ENCODE assay signal across 42 mouse cellular contexts in genomic region chr6:89649897-89650296, GRCm38 (mm10). TPM values are rescaled to one million over a fixed set of nuclear protein-coding genes. Genes with fewer than 3 reads are reported as not detected.
A peak's percentile ranks its signal among the peaks of the same experiment; 100 is the strongest.
DNase-seq lines count a peak whose midpoint lies in the region; ATAC-seq and TF ChIP-seq lines count a peak whose summit lies in the region.
"Had no signal": no experiment of that assay in that cellular context is flagged by ENCODE, and none has a peak within 500 bp of the region (broad histone marks: within the 10 kb centered on the region; RNA-seq: fewer than 3 reads in every experiment).

No protein-coding gene starts in this region.

- intact Hi-C loops in left cerebral cortex, postnatal 14 days (cut with DNase I), result no loop called here

- H3K9me3 ChIP-seq in kidney, postnatal 0 days (replicated peaks; ENCODE audit: low read length), result no peaks in the 10 kb centered on the region
- H3K9me3 ChIP-seq: heart, embryonic 13.5 days; limb, embryonic 13.5 days; liver, embryonic 13.5 days; megakaryocyte, embryonic 14.5 days; midbrain, embryonic 12.5 days; neural tube, embryonic 13.5 days had no signal

- no peak overlapping the region for H3K4me2 ChIP-seq in kidney, postnatal 0 days (ENCODE audit: low read length)
- H3K4me2 ChIP-seq: heart, embryonic 13.5 days; hindbrain, embryonic 14.5 days; limb, embryonic 13.5 days; liver, embryonic 13.5 days; midbrain, embryonic 12.5 days; neural tube, embryonic 13.5 days had no signal

- peak overlapping the region; percentile 73; the same call in 1 of the 2 replicates for H3K27ac ChIP-seq in kidney, adult 2 months (ENCODE audit: insufficient read depth, low read depth, low read length)
- peak overlapping the region; percentile 48; the same call in 1 of the 2 replicates for H3K27ac ChIP-seq in kidney, postnatal 0 days
- H3K27ac ChIP-seq: gastrocnemius, adult 2 months; heart, adult 2 months; heart, embryonic 13.5 days; hindbrain, embryonic 14.5 days; limb, embryonic 13.5 days; liver, embryonic 13.5 days; midbrain, embryonic 12.5 days; neural tube, embryonic 13.5 days had no signal

- POLR2A ChIA-PET in Patski (lab: Charles Lee), result interaction anchor here (0.5 kb wide), 1 partner anchor 20 kb away, joined by 4 read pairs; no protein-coding TSS in a partner anchor

- ATAC-seq in Patski, result peak; percentile 71
- peak; percentile 63 for ATAC-seq in kidney, postnatal 0 days (replicated peaks; ENCODE audit: low FRiP score, low read depth)
- ATAC-seq: CD4-positive, CD25-positive, alpha-beta regulatory T cell, adult 4 months; forebrain, embryonic 16.5 days; intestine, postnatal 0 days; lung, postnatal 0 days had no signal

- no peak for TF ChIP-seq CTCF in Patski (IDR thresholded peaks at IDR 0.05)
- TF ChIP-seq CTCF in kidney, adult 2 months (conservative IDR thresholded peaks at IDR 0.05; ENCODE audit: insufficient read depth, insufficient read length, low read depth, low read length), result no peak
- TF ChIP-seq CTCF in kidney, postnatal 0 days (IDR thresholded peaks at IDR 0.05; ENCODE audit: low read depth), result no peak

- no peak overlapping the region for H3K9ac ChIP-seq in kidney, postnatal 0 days (ENCODE audit: low read depth, low read length)
- H3K9ac ChIP-seq: heart, embryonic 13.5 days; hindbrain, embryonic 14.5 days; limb, embryonic 13.5 days; liver, embryonic 13.5 days; midbrain, embryonic 12.5 days; neural tube, embryonic 13.5 days had no signal

- H3K36me3 ChIP-seq in kidney, adult 2 months (ENCODE audit: control insufficient read depth, insufficient read depth, low read length), result no peaks in the 10 kb centered on the region
- no peaks in the 10 kb centered on the region for H3K36me3 ChIP-seq in kidney, postnatal 0 days (ENCODE audit: insufficient read depth, low read length)
- H3K36me3 ChIP-seq: limb, embryonic 13.5 days; liver, embryonic 13.5 days; midbrain, embryonic 12.5 days; neural tube, embryonic 13.5 days had no signal

- no peaks in the 10 kb centered on the region for H3K27me3 ChIP-seq in Patski
- no peaks in the 10 kb centered on the region for H3K27me3 ChIP-seq in kidney, adult 2 months (replicated peaks; ENCODE audit: control insufficient read depth, insufficient read depth, low read length)
- H3K27me3 ChIP-seq in kidney, postnatal 0 days (ENCODE audit: insufficient read depth, low read length), result no peaks in the 10 kb centered on the region
- H3K27me3 ChIP-seq: heart, embryonic 13.5 days; limb, embryonic 13.5 days; liver, embryonic 13.5 days; midbrain, embryonic 12.5 days; neural tube, embryonic 13.5 days had no signal

- CTCF ChIA-PET in Patski (lab: Charles Lee), result interaction anchor here (0.9 kb wide), 1 partner anchor 9 kb away, joined by 3 read pairs; no protein-coding TSS in a partner anchor

- no peak for TF ChIP-seq POLR2A in kidney, adult 2 months (IDR thresholded peaks at IDR 0.05; ENCODE audit: low read depth, low read length)

- DNase-seq in Patski (ENCODE audit: low read depth, low spot score), result peak; percentile 65
- DNase-seq in kidney, adult 2 months, result peak; percentile 94
- peak; percentile 33 for DNase-seq in kidney, postnatal 0 days (ENCODE audit: low spot score)
- DNase-seq in kidney, postnatal 4 days, result peak; percentile 33 to 59
- DNase-seq in layer of hippocampus, postnatal 14 days (ENCODE audit: low spot score in 2 of 2), result no peak
- DNase-seq in left cerebral cortex, postnatal 14 days (ENCODE audit: low spot score in 2 of 2), result no peak
- no peak for DNase-seq in thymus, postnatal 0 days (ENCODE audit: low spot score)
- DNase-seq: adrenal gland, postnatal 25 days; cerebellum, adult 11-12 months; cerebellum, adult 9-11 months; gastrocnemius, adult 2 months; gastrocnemius, postnatal 36 days; heart, adult 2 months; heart, postnatal 10 days; liver, embryonic 13.5 days; lung, adult 18-20 months; retina, postnatal 1 day; right cerebral cortex, postnatal 14 days; thymus, adult 2 months had no signal

- 35% methylated on average over 8 of the region's 8 CpGs for WGBS in kidney, adult 2 months
- WGBS in kidney, postnatal 0 days, result 49% methylated on average over 8 of the region's 8 CpGs

- peaks cover 11% of the 10 kb centered on the region for H3K4me1 ChIP-seq in kidney, adult 2 months (ENCODE audit: control insufficient read depth, insufficient read depth, low read length)
- H3K4me1 ChIP-seq in kidney, postnatal 0 days (replicated peaks; ENCODE audit: insufficient read depth, low read length), result peaks cover 6% of the 10 kb centered on the region; the same call in 1 of the 2 replicates
- H3K4me1 ChIP-seq: heart, embryonic 13.5 days; limb, embryonic 13.5 days; neural tube, embryonic 13.5 days had no signal

- no peak overlapping the region for H3K4me3 ChIP-seq in kidney, adult 2 months (ENCODE audit: insufficient read depth, low read depth, low read length)
- no peak overlapping the region for H3K4me3 ChIP-seq in kidney, postnatal 0 days (replicated peaks; ENCODE audit: low read depth, low read length)
- H3K4me3 ChIP-seq: erythroblast, embryonic 14.5 days; gastrocnemius, adult 2 months; heart, adult 2 months; heart, embryonic 13.5 days; limb, embryonic 13.5 days; liver, embryonic 13.5 days; megakaryocyte, embryonic 14.5 days; midbrain, embryonic 12.5 days; myocyte; neural tube, embryonic 13.5 days had no signal

- in situ Hi-C loops in Patski (cut with MboI; ENCODE audit: low pct_unique_long_range_greater_than_20kb), result no loop called here

RNA-seq across cellular contexts. Expression of gene Txnrd3, which starts 6.1 kb away (rescaled TPM):
- 26.7 TPM for polyA plus RNA-seq in Patski (2021)
- 16.9 and 18.7 TPM in 2 replicates for polyA plus RNA-seq in kidney, adult 2 months (2012; rRNA removed)
- 27.9 and 29.2 TPM in 2 replicates for polyA plus RNA-seq in kidney, postnatal 0 days (2015; fragmentation: Nextera tagmentation; extraction: Ambion mirVana)
- total RNA-seq in layer of hippocampus, postnatal 14 days (2021), result 1 to 10 TPM; 4.8 to 5.2 TPM
- 1 to 10 TPM; 4.8 to 5.2 TPM for total RNA-seq in left cerebral cortex, postnatal 14 days (2021)
- 21.1 and 23.5 TPM in 2 replicates for polyA plus RNA-seq in thymus, postnatal 0 days (2015; fragmentation: Nextera tagmentation; extraction: Ambion mirVana)
- polyA plus RNA-seq: erythroblast, embryonic 14.5 days had no signal

RNA-seq across cellular contexts. Expression of gene Chchd6, which starts 54.4 kb away (rescaled TPM):
- polyA plus RNA-seq in Patski (2021), result 53.2 TPM
- 86.5 and 103 TPM in 2 replicates for polyA plus RNA-seq in kidney, adult 2 months (2012; rRNA removed)
- polyA plus RNA-seq in kidney, postnatal 0 days (2015; fragmentation: Nextera tagmentation; extraction: Ambion mirVana), result 57.2 and 63.2 TPM in 2 replicates
- 10 to 100 TPM; 67.2 to 69.5 TPM for total RNA-seq in layer of hippocampus, postnatal 14 days (2021)
- total RNA-seq in left cerebral cortex, postnatal 14 days (2021), result 10 to 100 TPM; 86.4 to 86.6 TPM
- 55.8 and 56.6 TPM in 2 replicates for polyA plus RNA-seq in thymus, postnatal 0 days (2015; fragmentation: Nextera tagmentation; extraction: Ambion mirVana)

RNA-seq across cellular contexts. Expression of gene Vmn1r40, which starts 57.4 kb away (rescaled TPM):
- 0.14 TPM for polyA plus RNA-seq in Patski (2021)
- not detected in 2 replicates for polyA plus RNA-seq in kidney, adult 2 months (2012; rRNA removed)
- not detected in 2 replicates for polyA plus RNA-seq in kidney, postnatal 0 days (2015; fragmentation: Nextera tagmentation; extraction: Ambion mirVana)
- not detected for total RNA-seq in layer of hippocampus, postnatal 14 days (2021)
- total RNA-seq in left cerebral cortex, postnatal 14 days (2021), result not detected
- not detected in 2 replicates for polyA plus RNA-seq in thymus, postnatal 0 days (2015; fragmentation: Nextera tagmentation; extraction: Ambion mirVana)
- total RNA-seq: adrenal gland, adult 18-20 months; adrenal gland, postnatal 25 days; common myeloid progenitor, adult 5-6 weeks; gastrocnemius, adult 2 months; gastrocnemius, postnatal 36 days; heart, adult 2 months; heart, postnatal 10 days; hematopoietic stem cell, adult 5-6 weeks; layer of hippocampus, adult 8-10 months; left cerebral cortex, postnatal 25 days; midbrain, postnatal 0 days had no signal
- polyA plus RNA-seq: CD4-positive, CD25-positive, alpha-beta regulatory T cell, adult 4 months; embryonic facial prominence, embryonic 14.5 days; erythroblast, embryonic 14.5 days; forebrain, embryonic 11.5 days; forebrain, embryonic 16.5 days; heart, adult 2 months; heart, embryonic 13.5 days; hindbrain, embryonic 14.5 days; intestine, postnatal 0 days; limb, embryonic 13.5 days; liver, embryonic 13.5 days; lung, postnatal 0 days; midbrain, embryonic 12.5 days; midbrain, postnatal 0 days; myocyte; neural tube, embryonic 13.5 days; small intestine, adult 2 months; stomach, embryonic 16.5 days; thymus, adult 2 months; urinary bladder, adult 2 months had no signal

Comparison
In these comparisons a context has a peak if more than half of its experiments do, and no peak if none do; other contexts are left out.
1. DNase-seq: peak in Patski (single experiment), kidney, adult 2 months (single experiment), kidney, postnatal 0 days (single experiment) and kidney, postnatal 4 days (2 of 2); none in layer of hippocampus, postnatal 14 days (0 of 2), left cerebral cortex, postnatal 14 days (0 of 2) and thymus, postnatal 0 days (single experiment).